Mouse (Mus musculus) cerebellum, adult 8-10 months (tissue): ENCODE results near the gene Tbcc.

Experiments used
- DNase-seq: peaks from one replicate; pipeline ENCODE4 v3.0.0; 2022

Tbcc gene

DNA sequence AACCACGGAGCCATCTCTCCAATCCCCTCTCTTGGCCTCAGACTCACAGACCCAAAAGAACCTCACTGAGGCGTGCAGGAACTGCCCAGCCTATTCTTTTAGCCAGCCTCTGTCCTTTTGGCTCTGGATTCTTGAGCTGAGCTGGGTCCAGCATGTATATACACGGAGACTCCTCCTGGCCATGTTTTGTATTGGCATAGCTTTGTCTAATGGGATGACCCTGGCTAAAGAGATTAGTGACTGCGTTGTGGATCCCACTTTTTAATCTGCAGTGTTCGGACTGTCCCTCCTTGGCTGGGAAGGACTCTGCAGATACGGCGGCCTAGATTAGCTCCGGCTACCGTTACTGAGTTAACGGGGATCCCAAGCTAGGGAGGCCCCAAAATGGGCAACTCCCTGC, 19.7 kb downstream of the Tbcc start, which contains the start of gene Prph2:
Prph2 (plus strand) TSS at position 274 of the 400 bp plus-strand sequence.
- DNase-seq = no peak

DNA sequence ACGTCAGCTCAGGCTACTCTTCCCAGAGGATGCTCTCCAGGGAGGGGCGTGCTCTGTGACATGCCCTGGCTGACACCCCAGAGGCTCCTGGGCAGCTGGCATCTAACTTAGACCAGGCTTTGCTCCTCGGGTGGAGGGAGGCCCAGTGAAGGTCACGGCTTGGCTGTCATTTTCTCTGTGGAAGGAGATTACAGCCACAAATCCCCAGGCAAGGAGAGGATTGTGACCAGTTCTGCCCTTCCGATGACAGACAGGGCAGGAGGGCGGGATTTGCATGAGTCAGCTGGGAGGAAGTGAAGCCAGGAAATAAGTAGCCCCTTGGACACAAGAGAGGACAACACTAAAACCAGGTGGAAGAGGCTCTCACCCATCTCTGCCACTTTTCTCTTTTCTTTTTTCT, 21.8 kb downstream of the Tbcc start:
- DNase-seq = no peak

DNA sequence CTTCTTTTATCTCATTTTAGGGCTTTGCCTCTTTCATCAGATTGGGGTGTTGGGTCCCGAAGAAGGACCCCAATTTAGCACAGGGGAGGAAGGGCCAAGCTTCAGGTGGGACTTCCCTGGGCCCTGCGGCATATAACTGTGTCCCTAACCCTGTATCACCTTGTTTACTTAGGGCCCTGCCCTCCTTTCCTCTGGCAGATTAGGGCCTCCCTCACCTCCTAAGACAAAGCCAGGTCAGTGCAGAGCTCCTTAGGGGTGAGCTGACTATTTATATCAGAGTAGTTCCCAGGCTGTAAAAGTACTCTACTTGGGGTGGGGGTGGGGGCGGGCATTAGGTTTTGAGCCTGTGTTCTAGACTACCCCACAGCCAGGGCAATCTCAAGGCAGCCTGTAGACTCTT, 24.6 kb downstream of the Tbcc start:
- DNase-seq = no peak

DNA sequence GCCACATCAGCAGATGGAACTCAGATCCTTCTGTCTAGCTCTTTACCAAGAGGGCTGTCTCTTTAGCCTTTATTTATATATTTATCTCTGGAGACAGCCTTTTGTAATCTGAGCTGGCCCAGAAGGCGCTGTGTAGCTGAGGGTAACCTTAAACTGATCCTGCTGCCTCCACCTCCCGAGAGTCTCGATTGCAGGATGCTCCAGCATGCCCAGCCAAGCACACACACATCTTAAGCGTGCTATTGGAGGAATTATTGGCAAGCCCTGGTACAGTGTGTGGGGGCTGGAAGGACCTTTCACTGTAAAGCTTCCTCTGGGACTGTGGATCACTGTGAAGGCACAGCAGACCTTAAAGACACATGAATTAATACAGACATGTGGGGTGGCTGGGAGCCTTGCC, 28.5 kb downstream of the Tbcc start:
- DNase-seq = no peak

DNA sequence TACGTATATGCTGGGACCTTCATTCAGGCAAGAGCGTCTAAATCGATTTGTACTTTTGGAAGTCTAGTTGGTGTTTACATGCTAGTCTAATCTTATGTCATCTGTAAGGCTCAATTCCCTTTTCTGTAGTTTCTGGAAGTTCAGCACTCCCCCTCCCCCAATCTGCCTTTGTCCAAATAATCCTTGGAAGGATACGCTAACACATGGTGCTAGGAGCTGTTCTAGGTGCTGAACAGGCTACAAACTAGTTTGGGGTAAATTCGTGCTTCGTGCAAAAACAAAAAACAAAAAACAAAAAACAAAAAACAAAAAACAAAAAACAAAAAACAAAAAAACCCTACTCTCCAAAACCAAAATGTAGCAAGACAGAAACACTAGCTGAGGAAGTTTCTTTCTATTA, 30.4 kb downstream of the Tbcc start:
- no peak for DNase-seq

DNA sequence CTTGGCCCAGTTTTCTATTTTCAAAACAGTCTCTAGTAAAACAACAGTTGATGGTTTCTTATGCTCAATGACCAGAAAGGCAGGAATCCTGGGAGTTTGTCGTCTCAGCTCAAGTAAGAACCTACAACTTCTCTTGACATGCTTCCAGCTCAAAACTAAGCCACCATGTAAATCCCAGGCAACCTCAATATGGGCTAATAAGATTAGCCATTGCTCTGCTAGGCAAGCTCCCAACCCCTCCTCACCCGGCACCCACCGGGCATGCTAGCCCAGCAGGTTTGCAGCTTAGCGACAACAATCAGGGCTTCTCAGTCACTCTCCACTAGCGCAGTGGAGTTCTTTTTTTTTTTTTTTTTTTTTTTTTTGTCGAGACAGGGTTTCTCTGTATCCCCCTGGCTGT, 35.7 kb downstream of the Tbcc start:
- no peak for DNase-seq

DNA sequence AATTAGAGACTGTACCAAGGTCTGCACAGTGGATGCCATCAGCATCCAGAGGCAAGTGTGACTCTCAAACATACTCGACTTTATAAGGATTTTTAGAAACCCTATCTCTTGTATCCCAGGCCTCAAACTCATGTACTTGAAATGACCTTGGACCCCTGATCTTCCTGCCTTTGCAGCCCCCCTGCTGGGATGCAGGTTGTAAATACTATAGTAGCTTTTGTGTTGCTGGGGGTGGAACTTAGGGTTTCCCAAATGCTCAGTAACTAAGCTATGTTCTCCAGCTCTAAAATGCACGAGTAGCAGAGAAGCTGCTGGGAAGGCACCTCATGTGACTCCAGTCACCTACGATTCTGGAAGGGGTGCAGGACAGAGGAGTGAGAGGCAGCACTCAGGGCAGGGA, 36.5 kb downstream of the Tbcc start:
- no peak for DNase-seq

DNA sequence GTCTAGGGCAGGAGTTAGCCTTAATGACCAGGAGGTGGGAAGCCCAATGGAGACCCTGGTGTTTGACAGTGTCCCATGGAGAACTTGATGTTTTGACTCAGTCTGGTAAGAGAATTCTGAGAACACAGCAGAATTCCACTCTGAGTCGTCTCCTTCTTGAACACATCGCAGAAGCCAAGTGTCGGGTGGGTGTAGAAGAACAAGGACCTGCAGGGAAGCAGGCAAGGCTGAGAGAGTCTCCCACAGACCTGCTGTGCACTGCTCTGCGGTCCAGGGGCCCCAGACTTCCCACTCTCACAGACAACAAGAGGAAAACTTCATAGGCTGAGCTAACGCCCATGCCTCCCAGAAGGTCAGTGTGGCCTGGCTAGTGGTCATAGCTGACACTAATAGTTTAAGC, 37.3 kb downstream of the Tbcc start:
- DNase-seq = no peak

DNA sequence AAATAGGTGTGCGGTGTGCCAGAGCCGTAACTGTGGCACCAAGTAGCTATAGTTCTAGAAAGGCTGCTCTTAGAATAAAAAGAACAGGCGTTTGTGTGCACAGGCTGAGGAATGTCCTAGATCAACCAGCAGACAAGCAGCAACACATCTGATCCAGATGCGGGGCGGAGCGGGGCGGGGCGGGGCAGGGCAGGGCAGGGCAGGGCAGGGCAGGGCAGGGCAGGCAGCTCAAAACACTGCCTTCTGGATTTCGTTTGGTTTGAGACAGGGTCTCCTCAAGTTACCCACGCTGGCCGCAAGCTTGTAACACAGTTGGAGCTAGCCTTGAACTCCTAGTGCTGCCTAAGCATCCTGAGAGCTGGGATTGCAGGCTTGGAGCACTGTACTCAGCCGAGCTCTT, 38.8 kb downstream of the Tbcc start:
- DNase-seq = no peak

DNA sequence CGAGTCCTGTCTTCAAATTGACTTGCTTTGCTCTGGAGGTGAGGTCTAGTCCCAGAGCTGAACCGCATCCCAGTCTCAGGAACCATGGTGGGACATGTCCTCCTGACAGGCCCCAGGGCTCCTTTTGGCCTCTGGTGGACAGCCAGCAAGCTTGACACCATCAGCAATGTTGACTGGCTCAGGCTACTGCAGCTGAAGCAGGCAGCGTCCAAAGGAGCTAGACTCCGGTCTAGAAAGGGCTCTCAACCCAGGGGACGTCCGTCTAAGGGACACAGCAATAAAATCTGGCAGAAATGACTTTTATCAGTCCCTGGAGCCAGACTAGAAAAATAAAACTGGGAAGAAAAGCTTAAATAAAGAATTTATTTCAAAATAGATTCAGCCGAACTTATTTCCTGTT, 39.4 kb downstream of the Tbcc start:
- DNase-seq = no peak

DNA sequence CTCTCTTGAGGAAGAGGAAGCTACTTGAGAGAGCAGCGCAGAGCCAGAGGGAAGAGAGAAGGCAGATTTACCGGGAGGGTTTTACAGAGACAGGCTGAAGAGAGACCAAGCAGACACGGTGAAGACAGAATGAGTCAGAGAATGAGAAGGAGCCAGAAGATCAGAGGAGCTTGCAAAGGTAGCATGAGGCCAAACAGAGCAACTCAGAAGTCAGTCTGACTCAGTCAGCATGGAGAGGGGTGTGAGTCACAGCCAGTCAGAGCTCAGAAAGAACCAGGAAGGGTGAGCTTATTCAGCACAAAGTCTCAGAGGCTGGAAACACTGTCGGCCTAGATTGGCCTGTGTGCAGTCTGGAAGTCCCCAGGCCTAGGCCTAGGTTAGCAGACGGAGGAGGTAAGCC, 42.5 kb downstream of the Tbcc start:
- DNase-seq = no peak

DNA sequence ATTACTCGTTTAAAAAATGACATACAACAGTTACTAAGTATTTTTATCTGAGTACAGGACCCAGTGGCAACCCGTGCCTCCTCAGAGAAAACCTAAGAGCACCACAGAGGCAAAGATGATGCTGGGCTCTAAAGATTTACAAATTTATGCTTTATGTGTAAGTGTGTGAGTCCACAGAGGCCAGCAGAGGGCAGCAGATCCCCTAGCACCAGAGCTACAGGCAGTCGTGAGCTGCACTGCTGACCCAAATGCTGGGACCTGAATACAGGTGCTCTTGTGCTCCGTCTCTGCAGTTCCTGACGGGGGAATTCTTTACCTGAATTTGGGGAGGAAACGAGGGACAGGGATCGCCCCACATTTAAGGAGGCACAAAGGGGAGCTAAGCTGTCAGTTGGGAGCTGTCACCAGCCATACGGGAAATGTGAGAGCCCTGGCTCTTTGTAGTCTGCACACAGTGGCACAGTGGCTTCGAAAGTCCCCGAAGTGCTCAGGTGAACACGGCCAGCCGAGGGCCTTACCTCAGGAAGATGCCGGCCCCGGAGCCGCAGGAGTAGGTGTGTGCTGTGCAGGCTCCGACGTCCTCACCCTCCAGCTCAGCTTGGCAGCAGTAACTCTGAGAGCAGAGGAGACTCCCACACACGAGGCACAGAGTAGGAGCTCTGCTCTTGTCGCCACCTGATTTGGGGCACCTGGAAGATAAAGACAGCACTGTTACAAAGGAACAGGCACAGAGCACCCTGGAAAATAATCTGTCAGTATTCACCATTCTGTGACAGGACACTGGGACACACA, 43.3 kb downstream of the Tbcc start:
- peak; percentile 38 for DNase-seq

DNA sequence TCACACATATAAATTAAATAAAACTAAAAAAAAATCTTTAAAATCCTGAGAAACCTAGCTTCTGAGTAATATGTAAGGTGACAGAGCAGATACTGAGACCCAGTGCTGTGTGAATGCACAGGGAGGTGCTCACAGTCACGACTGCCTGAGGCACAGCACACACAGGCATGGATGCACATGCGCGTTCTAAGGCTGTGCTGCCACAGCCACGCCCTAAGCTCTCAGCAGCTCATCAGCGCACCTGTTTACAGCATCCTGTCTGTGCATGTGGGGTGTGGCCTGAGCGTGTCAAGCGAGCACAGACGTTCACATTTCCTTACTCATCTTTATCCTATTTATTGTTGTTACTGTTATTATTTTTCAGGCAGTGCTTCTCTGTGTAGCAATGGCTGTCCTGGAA, 50.0 kb downstream of the Tbcc start:
- DNase-seq = no peak
